Mouse (Mus musculus) erythroblast, embryonic 14.5 days (primary cell): ENCODE results near the gene Kansl3.

ENCODE experiments used
- GATA1 ChIP-seq: IDR thresholded peaks from 2 replicates; pipeline ENCODE4 v1.6.1; 2012; ENCODE audit warnings: low read length, inconsistent platforms, mixed read lengths
- TAL1 ChIP-seq: IDR thresholded peaks from 3 replicates; pipeline ENCODE4 v1.6.1; 2012; ENCODE audit warnings: low read length, inconsistent platforms, mixed read lengths

GRCm38 (mm10) chr1:36367698-36368097, 1.3 kb downstream of the Kansl3 start:
- no peak for TF ChIP-seq GATA1
- no peak for TF ChIP-seq TAL1
